Mouse (Mus musculus): Measurements from ENCODE around the gene Ptk7. TPM values are rescaled to one million over a fixed set of nuclear protein-coding genes. Genes with fewer than 3 reads are reported as not detected.

Ptk7 gene
- polyA plus RNA-seq, 1 experiment from 2014 or later: 20.0 TPM

DNA sequence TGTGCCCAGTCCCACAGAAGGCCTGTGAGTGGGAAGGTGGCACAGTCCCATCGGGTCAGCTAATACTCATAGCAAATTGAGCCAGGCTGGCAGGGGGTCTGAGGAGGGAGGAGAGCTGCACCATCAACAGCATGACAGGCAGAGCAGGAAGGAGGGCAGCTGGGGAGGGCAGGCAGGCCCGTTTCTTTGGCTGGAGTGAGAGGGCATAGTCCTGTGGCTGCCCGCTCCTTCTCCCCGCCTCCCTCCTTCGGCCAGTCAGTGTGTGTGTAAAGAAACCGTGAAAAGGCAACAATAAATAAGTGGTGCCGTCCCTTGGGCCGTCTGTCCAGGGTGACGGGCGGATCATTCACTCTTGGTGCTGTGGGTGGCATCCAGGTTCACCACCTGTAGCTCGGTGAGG lies 80.6 kb downstream of the Ptk7 start:
- peaks cover 40% of the 10 kb centered on the region for H3K36me3 ChIP-seq (ENCODE audit: control insufficient read depth, insufficient read depth, low read length)
- no peak overlapping the region for H3K9ac ChIP-seq (replicated peaks; ENCODE audit: low read length)
- peaks cover 18% of the 10 kb centered on the region for H3K4me1 ChIP-seq (ENCODE audit: control insufficient read depth, insufficient read depth, low read length)
- no peak overlapping the region for H3K4me2 ChIP-seq (ENCODE audit: low read length)
- H3K27me3 ChIP-seq (ENCODE audit: control insufficient read depth, insufficient read depth, low read length): 0 out of 2 replicates have a peak, but pooled peaks cover 5% of the 10 kb centered on the region
- DNase-seq (no peak), ATAC-seq (ENCODE audit: low FRiP score, low TSS enrichment) (no peak)
- H3K27ac ChIP-seq (replicated peaks; ENCODE audit: low read depth, low read length): no peak overlapping the region
- 54% methylated on average over 11 of the region's 11 CpGs for WGBS
- H3K4me3 ChIP-seq (replicated peaks; ENCODE audit: low read depth, low read length): no peak overlapping the region
- no peaks in the 10 kb centered on the region for H3K9me3 ChIP-seq (ENCODE audit: control insufficient read depth, low read length)

DNA sequence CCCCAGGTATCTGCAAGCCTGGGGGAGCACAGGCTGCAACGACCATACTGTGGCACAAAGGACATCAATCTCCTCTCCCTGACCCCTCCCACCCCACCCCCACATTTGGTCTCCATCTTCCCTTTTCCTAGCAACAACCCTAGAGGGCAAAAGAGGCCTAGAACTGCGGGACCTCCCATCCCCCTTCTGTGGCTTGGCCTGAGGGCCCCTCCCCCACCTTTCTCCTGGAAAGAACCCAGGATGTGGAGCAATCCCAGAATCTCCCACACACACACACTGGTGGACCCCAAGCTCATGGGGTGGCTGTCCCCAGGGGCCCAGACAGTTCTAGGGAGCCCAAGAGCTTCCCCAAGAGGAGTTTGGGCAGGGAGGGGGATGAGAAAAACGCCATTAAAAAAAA lies 81.4 kb downstream of the Ptk7 start:
- ATAC-seq (ENCODE audit: low FRiP score, low TSS enrichment): no peak
- Histone ChIP-seq H3K4me1 (ENCODE audit: control insufficient read depth, insufficient read depth, low read length) (peaks cover 9% of the 10 kb centered on the region), H3K4me2 (ENCODE audit: low read length) (no peak overlapping the region), H3K9ac (replicated peaks; ENCODE audit: low read length) (no peak overlapping the region), H3K27me3 (ENCODE audit: control insufficient read depth, insufficient read depth, low read length) (0 out of 2 replicates have a peak, but pooled peaks cover 5% of the 10 kb centered on the region), H3K9me3 (ENCODE audit: control insufficient read depth, low read length) (no peaks in the 10 kb centered on the region), H3K27ac (replicated peaks; ENCODE audit: low read depth, low read length) (no peak overlapping the region), H3K36me3 (ENCODE audit: control insufficient read depth, insufficient read depth, low read length) (peaks cover 47% of the 10 kb centered on the region), H3K4me3 (replicated peaks; ENCODE audit: low read depth, low read length) (no peak overlapping the region)
- DNase-seq: no peak
- WGBS: 18% methylated on average over 3 of the region's 3 CpGs

DNA sequence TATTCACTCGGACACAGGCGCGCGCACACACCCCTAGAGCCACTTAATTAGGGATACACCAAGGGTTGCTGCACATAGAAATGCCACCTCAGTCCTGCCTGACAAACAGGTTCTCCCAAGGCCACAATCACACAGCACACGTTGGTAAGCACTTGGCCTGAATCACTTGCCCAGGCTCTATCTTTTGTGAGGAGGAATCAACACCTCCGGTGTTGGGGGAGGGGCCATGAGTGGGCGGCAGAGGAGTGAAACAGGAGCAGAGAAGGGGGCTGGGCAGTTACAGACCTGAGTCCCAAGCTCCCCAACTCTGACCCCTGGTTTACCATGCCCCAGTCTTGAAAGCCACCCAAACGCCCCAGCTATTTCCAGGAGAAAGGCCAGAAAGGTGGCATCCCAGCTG lies 82.3 kb downstream of the Ptk7 start:
- H3K27me3 ChIP-seq (ENCODE audit: control insufficient read depth, insufficient read depth, low read length): 0 out of 2 replicates have a peak, but pooled peaks cover 5% of the 10 kb centered on the region
- H3K4me2 ChIP-seq (ENCODE audit: low read length): peak overlapping the region; percentile 59; the same call in 1 of the 2 replicates
- no peak overlapping the region for H3K9ac ChIP-seq (replicated peaks; ENCODE audit: low read length)
- no peak overlapping the region for H3K27ac ChIP-seq (replicated peaks; ENCODE audit: low read depth, low read length)
- no peak for DNase-seq
- no peak for ATAC-seq (ENCODE audit: low FRiP score, low TSS enrichment)
- no peaks in the 10 kb centered on the region for H3K9me3 ChIP-seq (ENCODE audit: control insufficient read depth, low read length)
- peak overlapping the region; percentile 81 for H3K4me3 ChIP-seq (replicated peaks; ENCODE audit: low read depth, low read length)
- peaks cover 4% of the 10 kb centered on the region; the same call in 1 of the 2 replicates for H3K4me1 ChIP-seq (ENCODE audit: control insufficient read depth, insufficient read depth, low read length)
- WGBS: 11% methylated on average over 8 of the region's 8 CpGs
- H3K36me3 ChIP-seq (ENCODE audit: control insufficient read depth, insufficient read depth, low read length): peaks cover 48% of the 10 kb centered on the region

DNA sequence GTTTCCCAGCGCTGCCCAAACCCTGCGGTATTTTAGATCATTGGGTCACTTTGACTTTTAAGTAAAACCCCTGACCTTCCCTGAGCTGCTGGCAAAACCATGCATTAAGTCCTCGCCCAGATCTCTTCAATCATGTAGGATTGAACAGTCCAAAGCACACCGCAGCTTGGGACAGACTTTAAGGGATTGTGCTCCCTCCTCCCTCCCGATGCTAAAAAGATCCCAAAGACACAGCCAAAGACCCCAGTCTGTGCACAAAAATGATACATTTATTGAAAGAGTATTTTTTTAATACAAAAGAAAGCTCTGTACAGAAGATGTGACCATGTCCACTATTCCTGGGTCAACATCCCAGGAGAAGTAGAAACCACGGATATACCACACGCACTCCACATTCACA lies 82.7 kb downstream of the Ptk7 start:
- Histone ChIP-seq H3K4me3 (replicated peaks; ENCODE audit: low read depth, low read length) (peak overlapping the region; percentile 81), H3K9me3 (ENCODE audit: control insufficient read depth, low read length) (no peaks in the 10 kb centered on the region), H3K27me3 (ENCODE audit: control insufficient read depth, insufficient read depth, low read length) (0 out of 2 replicates have a peak, but pooled peaks cover 5% of the 10 kb centered on the region), H3K27ac (replicated peaks; ENCODE audit: low read depth, low read length) (no peak overlapping the region), H3K36me3 (ENCODE audit: control insufficient read depth, insufficient read depth, low read length) (peaks cover 48% of the 10 kb centered on the region), H3K4me1 (ENCODE audit: control insufficient read depth, insufficient read depth, low read length) (peaks cover 4% of the 10 kb centered on the region; the same call in 1 of the 2 replicates), H3K4me2 (ENCODE audit: low read length) (peak overlapping the region; percentile 59), H3K9ac (replicated peaks; ENCODE audit: low read length) (peak overlapping the region; percentile 89)
- WGBS: 10% methylated on average over 7 of the region's 7 CpGs
- ATAC-seq (ENCODE audit: low FRiP score, low TSS enrichment) (0 out of 2 replicates have a peak, but pooled peaks have one; percentile 4), DNase-seq (no peak)

DNA sequence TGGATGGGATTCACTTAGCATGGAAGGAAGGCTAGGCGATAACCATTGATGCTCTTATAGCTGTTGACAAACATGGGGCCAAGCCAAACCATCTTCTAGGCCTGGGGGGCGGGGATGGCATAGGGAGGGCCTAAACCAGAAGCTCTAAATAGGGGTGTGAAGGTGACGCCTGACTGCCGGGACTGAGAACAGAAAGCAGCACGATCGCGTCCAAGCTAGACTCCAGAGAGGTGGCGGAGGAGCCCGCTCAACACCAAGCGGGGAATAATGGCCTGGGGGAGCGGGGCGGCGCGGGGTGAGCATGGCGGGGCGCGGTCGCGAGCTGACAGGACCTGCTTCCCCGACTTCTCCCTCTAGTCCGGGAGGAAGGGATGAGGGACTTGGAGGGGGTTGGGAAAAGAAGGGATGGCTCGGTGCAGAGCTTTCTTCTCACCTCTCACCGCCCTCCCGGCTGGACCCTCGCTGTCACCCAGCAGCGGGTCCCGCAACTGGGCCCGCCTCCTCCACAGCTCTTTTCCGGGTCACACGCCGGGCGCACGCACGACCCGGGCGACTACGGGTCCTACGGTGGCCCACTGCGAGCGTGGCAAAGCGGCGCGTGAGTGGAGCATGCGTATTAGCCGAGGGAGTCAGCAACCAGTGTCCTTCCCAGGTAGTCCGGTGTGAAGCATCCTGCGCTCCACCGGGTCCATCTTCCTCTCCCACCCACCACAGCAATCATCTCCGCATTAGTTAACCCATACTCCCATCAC lies 83.3 kb downstream of the Ptk7 start, which contains the start of gene Cul9:
TSS of gene Cul9 (minus strand) at position 576 of the 752 bp plus-strand sequence.
- peaks cover 48% of the 10 kb centered on the region for H3K36me3 ChIP-seq (ENCODE audit: control insufficient read depth, insufficient read depth, low read length)
- 2% methylated on average over 42 of the region's 49 CpGs for WGBS
- H3K27ac ChIP-seq (replicated peaks; ENCODE audit: low read depth, low read length): 0 out of 2 replicates have a peak within 1 kb of the TSS, but pooled peaks have one; percentile 32

DNA sequence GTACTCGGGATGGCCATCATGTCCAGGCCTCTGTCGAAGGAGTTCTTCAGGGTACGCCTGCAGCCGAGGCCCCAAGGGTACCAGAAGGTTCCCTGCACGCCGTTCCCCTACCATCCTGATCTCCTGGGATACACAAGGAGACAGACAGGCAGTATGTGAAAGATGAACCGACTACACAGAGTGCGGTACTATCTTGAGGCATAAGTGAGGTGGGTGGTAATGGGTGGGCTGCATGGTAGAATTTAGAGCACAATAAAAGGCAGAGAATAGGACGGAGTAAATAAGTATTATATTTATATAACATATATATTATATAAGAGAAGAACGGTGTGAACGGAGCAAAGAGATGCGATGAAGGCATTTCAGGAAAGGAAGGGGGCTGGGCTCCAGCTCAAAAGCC lies 85.6 kb downstream of the Ptk7 start:
- Histone ChIP-seq H3K27me3 (ENCODE audit: control insufficient read depth, insufficient read depth, low read length) (0 out of 2 replicates have a peak, but pooled peaks cover 5% of the 10 kb centered on the region), H3K4me3 (replicated peaks; ENCODE audit: low read depth, low read length) (no peak overlapping the region), H3K36me3 (ENCODE audit: control insufficient read depth, insufficient read depth, low read length) (peaks cover 51% of the 10 kb centered on the region), H3K9ac (replicated peaks; ENCODE audit: low read length) (no peak overlapping the region), H3K9me3 (ENCODE audit: control insufficient read depth, low read length) (no peaks in the 10 kb centered on the region), H3K4me2 (ENCODE audit: low read length) (no peak overlapping the region), H3K4me1 (ENCODE audit: control insufficient read depth, insufficient read depth, low read length) (peaks cover 4% of the 10 kb centered on the region; the same call in 1 of the 2 replicates), H3K27ac (replicated peaks; ENCODE audit: low read depth, low read length) (no peak overlapping the region)
- ATAC-seq (ENCODE audit: low FRiP score, low TSS enrichment) (no peak), DNase-seq (no peak)
- WGBS: 91% methylated on average over 12 of the region's 12 CpGs

More for the DNA sequence above, 83.3 kb downstream of the Ptk7 start, which contains the start of gene Cul9:
- Histone ChIP-seq H3K9me3 (ENCODE audit: control insufficient read depth, low read length) (no peaks in the 10 kb centered on the region), H3K4me1 (ENCODE audit: control insufficient read depth, insufficient read depth, low read length) (peaks cover 4% of the 10 kb centered on the region; the same call in 1 of the 2 replicates), H3K4me2 (ENCODE audit: low read length) (peak within 1 kb of the TSS; percentile 59), H3K9ac (replicated peaks; ENCODE audit: low read length) (peak within 1 kb of the TSS; percentile 89), H3K4me3 (replicated peaks; ENCODE audit: low read depth, low read length) (peak within 1 kb of the TSS; percentile 81), H3K27me3 (ENCODE audit: control insufficient read depth, insufficient read depth, low read length) (0 out of 2 replicates have a peak, but pooled peaks cover 5% of the 10 kb centered on the region)
- DNase-seq (peak; percentile 93), ATAC-seq (ENCODE audit: low FRiP score, low TSS enrichment) (peak; percentile 90)

DNA sequence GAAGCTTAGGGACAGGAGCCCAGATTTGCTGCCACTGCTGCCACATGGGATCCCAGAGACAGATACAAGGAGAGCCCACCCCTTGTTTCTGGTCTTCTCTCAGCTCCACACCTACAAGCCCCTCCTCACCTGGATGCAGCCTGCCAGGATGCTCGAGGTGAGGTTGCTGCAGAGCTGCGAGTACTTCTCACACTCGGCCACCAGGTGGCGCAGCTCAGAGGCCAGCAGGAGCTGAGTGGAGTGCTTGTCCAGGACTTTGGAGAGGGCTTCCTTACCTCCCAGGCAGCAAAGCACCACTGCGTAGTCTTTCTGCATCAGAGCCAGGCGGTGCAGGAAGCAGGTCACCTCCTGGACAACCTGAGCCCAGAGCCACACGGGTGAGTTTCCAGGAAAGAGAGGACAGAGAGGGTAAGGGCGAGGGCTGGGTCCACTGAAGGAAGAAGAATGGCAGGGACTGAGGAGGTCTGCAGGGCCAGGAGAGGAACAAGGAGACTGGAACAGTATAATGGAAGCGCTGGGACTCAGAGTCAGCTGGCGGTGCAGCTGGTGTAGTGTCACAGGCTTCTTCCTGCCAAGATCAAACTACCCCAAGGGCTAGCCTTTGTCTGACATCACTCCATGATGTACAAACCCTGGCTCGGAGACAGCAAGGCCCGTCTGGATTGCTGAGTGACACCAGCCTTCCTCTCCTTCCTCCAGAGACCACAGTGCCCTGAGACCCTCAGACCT lies 103.6 kb downstream of the Ptk7 start:
- no peaks in the 10 kb centered on the region for H3K9me3 ChIP-seq (ENCODE audit: control insufficient read depth, low read length)
- 39% methylated on average over 12 of the region's 12 CpGs for WGBS
- no peak overlapping the region for H3K4me2 ChIP-seq (ENCODE audit: low read length)
- H3K27me3 ChIP-seq (ENCODE audit: control insufficient read depth, insufficient read depth, low read length): no peaks in the 10 kb centered on the region
- H3K36me3 ChIP-seq (ENCODE audit: control insufficient read depth, insufficient read depth, low read length): peaks cover 55% of the 10 kb centered on the region
- H3K4me3 ChIP-seq (replicated peaks; ENCODE audit: low read depth, low read length): no peak overlapping the region
- no peak overlapping the region for H3K9ac ChIP-seq (replicated peaks; ENCODE audit: low read length)
- H3K27ac ChIP-seq (replicated peaks; ENCODE audit: low read depth, low read length): no peak overlapping the region
- DNase-seq (peak; percentile 86), ATAC-seq (ENCODE audit: low FRiP score, low TSS enrichment) (peak; percentile 43; the same call in 1 of the 2 replicates)
- no peaks in the 10 kb centered on the region for H3K4me1 ChIP-seq (ENCODE audit: control insufficient read depth, insufficient read depth, low read length)

DNA sequence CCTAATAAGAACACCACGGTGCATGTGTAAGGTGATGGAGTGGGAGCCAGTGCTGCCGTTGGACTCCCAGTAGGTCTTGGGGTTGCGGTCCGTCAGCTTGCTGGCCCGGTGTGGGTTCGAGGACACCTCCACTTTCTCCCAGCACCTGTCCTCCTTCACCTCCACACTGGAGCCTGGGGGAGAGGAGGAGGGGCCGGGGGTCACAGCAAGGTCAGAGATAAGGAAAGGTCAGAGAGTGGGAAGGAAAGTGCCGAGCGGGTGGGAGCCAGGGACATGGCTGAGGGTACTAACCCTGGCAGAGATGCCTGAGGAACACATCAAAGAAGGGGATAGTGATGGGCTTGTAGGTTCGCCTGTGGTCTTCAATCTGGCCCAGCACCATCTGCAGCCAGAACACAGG lies 104.2 kb downstream of the Ptk7 start:
- no peak overlapping the region for H3K4me3 ChIP-seq (replicated peaks; ENCODE audit: low read depth, low read length)
- H3K9ac ChIP-seq (replicated peaks; ENCODE audit: low read length): no peak overlapping the region
- DNase-seq: no peak
- no peak overlapping the region for H3K27ac ChIP-seq (replicated peaks; ENCODE audit: low read depth, low read length)
- H3K4me1 ChIP-seq (ENCODE audit: control insufficient read depth, insufficient read depth, low read length): no peaks in the 10 kb centered on the region
- H3K36me3 ChIP-seq (ENCODE audit: control insufficient read depth, insufficient read depth, low read length): peaks cover 54% of the 10 kb centered on the region
- H3K27me3 ChIP-seq (ENCODE audit: control insufficient read depth, insufficient read depth, low read length): no peaks in the 10 kb centered on the region
- WGBS: 89% methylated on average over 10 of the region's 10 CpGs
- ATAC-seq (ENCODE audit: low FRiP score, low TSS enrichment): no peak
- no peak overlapping the region for H3K4me2 ChIP-seq (ENCODE audit: low read length)
- no peaks in the 10 kb centered on the region for H3K9me3 ChIP-seq (ENCODE audit: control insufficient read depth, low read length)

Measured in midbrain, embryonic 14.5 days (tissue).